11 mouse cellular contexts compared by ENCODE assay signal in genomic region chr5:99597701-99598100, GRCm38 (mm10).
DNase-seq lines count a peak whose midpoint lies in the region; ATAC-seq and TF ChIP-seq lines count a peak whose summit lies in the region.
"Had no signal": no experiment of that assay in that cellular context is flagged by ENCODE, and none has a peak within 500 bp of the region (broad histone marks: within the 10 kb centered on the region; RNA-seq: fewer than 3 reads in every experiment).

No protein-coding gene starts in this region.

- H3K4me3 ChIP-seq in layer of hippocampus, adult 2 months, result no peak overlapping the region
- no peak overlapping the region for H3K4me3 ChIP-seq in hindbrain, embryonic 16.5 days (ENCODE audit: low read length)
- H3K4me3 ChIP-seq: embryonic facial prominence, embryonic 10.5 days; heart, embryonic 12.5 days had no signal

- no peaks in the 10 kb centered on the region for H3K27me3 ChIP-seq in hindbrain, embryonic 16.5 days (replicated peaks; ENCODE audit: control insufficient read depth, insufficient read depth, low read length)
- H3K27me3 ChIP-seq: heart, embryonic 12.5 days had no signal

- no peak for TF ChIP-seq CTCF in layer of hippocampus, adult 2 months (conservative IDR thresholded peaks at IDR 0.05)

- H3K9me3 ChIP-seq in hindbrain, embryonic 16.5 days (ENCODE audit: control insufficient read depth, low read length), result no peaks in the 10 kb centered on the region

- H3K9ac ChIP-seq in hindbrain, embryonic 16.5 days (ENCODE audit: low read depth, low read length), result no peak overlapping the region
- H3K9ac ChIP-seq: heart, embryonic 12.5 days had no signal

- peak overlapping the region; percentile 18; the same call in 1 of the 2 replicates for H3K27ac ChIP-seq in layer of hippocampus, adult 2 months
- peak overlapping the region; percentile 51 for H3K27ac ChIP-seq in hindbrain, embryonic 16.5 days (ENCODE audit: low read depth, low read length)
- H3K27ac ChIP-seq: embryonic facial prominence, embryonic 10.5 days had no signal

- H3K4me2 ChIP-seq in hindbrain, embryonic 16.5 days (ENCODE audit: low read length), result no peak overlapping the region
- H3K4me2 ChIP-seq: heart, embryonic 12.5 days had no signal

- peak in 1 of 2 experiments; percentile 12 for DNase-seq in layer of hippocampus, adult 2 months (ENCODE audit: low spot score in 2 of 2)
- no peak for DNase-seq in layer of hippocampus, postnatal 36 days
- DNase-seq in cerebellum, adult 11 months, result peak; percentile 39
- DNase-seq in cerebellum, adult 9-10 months, result peak; percentile 68
- no peak for DNase-seq in adrenal gland, adult (ENCODE audit: inconsistent age in 2 of 2, low spot score in 1 of 2)
- no peak for DNase-seq in c-Kit-positive CD71-positive TER-119-positive erythroid progenitor cells, embryonic 14.5 days (ENCODE audit: low spot score)
- DNase-seq: lung, postnatal 10 days had no signal

- peak; percentile 75 for ATAC-seq in hindbrain, embryonic 16.5 days
- ATAC-seq: inflammation-experienced regulatory T-cells, adult 6 months had no signal

- peaks cover 20% of the 10 kb centered on the region for H3K4me1 ChIP-seq in hindbrain, embryonic 16.5 days (ENCODE audit: control insufficient read depth, insufficient read depth, low read depth, low read length)

- no peaks in the 10 kb centered on the region for H3K36me3 ChIP-seq in hindbrain, embryonic 16.5 days (ENCODE audit: control insufficient read depth, insufficient read depth, low read length)
- H3K36me3 ChIP-seq: embryonic facial prominence, embryonic 10.5 days had no signal

- WGBS in hindbrain, embryonic 16.5 days, result 31% methylated on average over 7 of the region's 7 CpGs

Comparison
In these comparisons a context has a peak if more than half of its experiments do, and no peak if none do; other contexts are left out.
1. DNase-seq: peak in cerebellum, adult 11 months (single experiment) and cerebellum, adult 9-10 months (single experiment); none in layer of hippocampus, postnatal 36 days (0 of 2), adrenal gland, adult (0 of 2) and c-Kit-positive CD71-positive TER-119-positive erythroid progenitor cells, embryonic 14.5 days (single experiment).